Mouse (Mus musculus): ENCODE measurements at regions not wholly inside any gene's neighbourhood (a gene's known extent, or its start where the extent isn't known, plus 50 kb on each side); places are given as distances from the start of the nearest gene placed in this dataset.

GRCm38 (mm10) chr2:56083226-56083625 is 647.5 kb downstream of the Kcnj3 start:
- no peak for DNase-seq (ENCODE audit: low read depth, low spot score)

- peak; percentile 18 for DNase-seq (ENCODE audit: low read depth, low spot score)
These were observed 673.8 kb downstream of the Kcnj3 start for GRCm38 (mm10) chr2:56109531-56109930.

GRCm38 (mm10) chr2:56109975-56110374 is 674.2 kb downstream of the Kcnj3 start:
- DNase-seq (ENCODE audit: low read depth, low spot score), result no peak

GRCm38 (mm10) chr2:56114469-56114868 is 678.7 kb downstream of the Kcnj3 start:
- DNase-seq (ENCODE audit: low read depth, low spot score), result peak; percentile 60

- DNase-seq (ENCODE audit: low read depth, low spot score), result peak; percentile 42
These were observed 683.6 kb downstream of the Kcnj3 start for GRCm38 (mm10) chr2:56119368-56119767.

GRCm38 (mm10) chr2:56147107-56147615 is 711.4 kb downstream of the Kcnj3 start:
- no peak for DNase-seq (ENCODE audit: low read depth, low spot score)

GRCm38 (mm10) chr2:56196449-56196848 is 760.7 kb downstream of the Kcnj3 start:
- no peak for DNase-seq (ENCODE audit: low read depth, low spot score)

- DNase-seq (ENCODE audit: low read depth, low spot score), result no peak
These were observed 791.7 kb downstream of the Kcnj3 start for GRCm38 (mm10) chr2:56227476-56227875.

- no peak for DNase-seq (ENCODE audit: low read depth, low spot score)
These were observed 797.3 kb downstream of the Kcnj3 start for GRCm38 (mm10) chr2:56233042-56233441.

GRCm38 (mm10) chr2:56257044-56257954 is 821.5 kb downstream of the Kcnj3 start:
- DNase-seq (ENCODE audit: low read depth, low spot score), result peak; percentile 3

- no peak for DNase-seq (ENCODE audit: low read depth, low spot score)
These were observed 818.9 kb downstream of the Nr4a2 start for GRCm38 (mm10) chr2:56304920-56305319.

GRCm38 (mm10) chr2:56321692-56322091 is 802.1 kb downstream of the Nr4a2 start:
- peak; percentile 42 for DNase-seq (ENCODE audit: low read depth, low spot score)

- DNase-seq (ENCODE audit: low read depth, low spot score), result no peak
These were observed 801.3 kb downstream of the Nr4a2 start for GRCm38 (mm10) chr2:56322508-56322907.

GRCm38 (mm10) chr2:56335974-56336373 is 787.8 kb downstream of the Nr4a2 start:
- no peak for DNase-seq (ENCODE audit: low read depth, low spot score)

GRCm38 (mm10) chr2:56364065-56364464 is 759.7 kb downstream of the Nr4a2 start:
- DNase-seq (ENCODE audit: low read depth, low spot score), result no peak
